Mouse (Mus musculus) kidney, adult 10 weeks (tissue): ENCODE measurements around the gene Bco2. TPM values are rescaled to one million over a fixed set of nuclear protein-coding genes. Genes with fewer than 3 reads are reported as not detected.

Source experiments
- polyA plus RNA-seq: library from polyadenylated mRNA; stranded (reverse); fragments of 350-450 nt; fragmentation: Illumina TruSeq; extraction: RNeasy Lipid Tissue Mini Kit (QIAGEN cat#74804); gene quantifications from one replicate; pipeline ENCODE4 v1.2.3, GENCODE M21; 2014; ENCODE audit warnings: low read depth, low replicate concordance

Gene Bco2
- 13.1 TPM for polyA plus RNA-seq

GRCm38 (mm10) chr9:50555094-50555446 is at the start of gene Bco2:
Gene Bco2, minus strand, starts transcription at chr9:50555181.

GRCm38 (mm10) chr9:50603189-50603997 is 48.4 kb upstream of the Bco2 start, which contains the start of the genes Sdhd and Timm8b:
Gene Sdhd, minus strand, starts transcription at chr9:50603812.
Gene Timm8b, plus strand, starts transcription at chr9:50603910.

GRCm38 (mm10) chr9:50561145-50561917 is 6.3 kb upstream of the Bco2 start, which contains the start of gene Tex12:
Gene Tex12, minus strand, starts transcription at chr9:50561325.

GRCm38 (mm10) chr9:50554241-50555093 is 514 bp downstream of the Bco2 start, which contains the start of gene Il18:
Gene Il18, plus strand, starts transcription at chr9:50554827.

GRCm38 (mm10) chr9:50528293-50528892 is 26.6 kb downstream of the Bco2 start, which contains the start of gene Pts:
Gene Pts, minus strand, starts transcription at chr9:50528724.

GRCm38 (mm10) chr9:50494311-50494710 is 60.7 kb downstream of the Bco2 start, which contains the start of gene Plet1:
Gene Plet1, plus strand, starts transcription at chr9:50494525.

Other genes with a start within 250 kb of the Bco2 start
- 104 TPM for gene Rpl10-ps3, start 210.2 kb downstream of the Bco2 start, polyA plus RNA-seq
- gene Plet1, start 60.7 kb downstream of the Bco2 start, polyA plus RNA-seq, result 42.2 TPM
- gene Pts, start 26.5 kb downstream of the Bco2 start, polyA plus RNA-seq, result 267 TPM
- gene Il18, start 354 bp downstream of the Bco2 start, polyA plus RNA-seq, result 9.1 TPM
- gene Tex12, start 6.1 kb upstream of the Bco2 start, polyA plus RNA-seq, result not detected
- 501 TPM for gene Sdhd, start 48.6 kb upstream of the Bco2 start, polyA plus RNA-seq
- gene Timm8b, start 48.7 kb upstream of the Bco2 start, polyA plus RNA-seq, result 186 TPM
- gene Pih1d2, start 62.1 kb upstream of the Bco2 start, polyA plus RNA-seq, result 11.1 TPM
- gene Nkapd1, start 62.3 kb upstream of the Bco2 start, polyA plus RNA-seq, result 70.3 TPM
- 252 TPM for gene Dlat, start 104.6 kb upstream of the Bco2 start, polyA plus RNA-seq
- 14.0 TPM for gene Dixdc1, start 184.3 kb upstream of the Bco2 start, polyA plus RNA-seq
- gene 2310030G06Rik, start 191.4 kb upstream of the Bco2 start, polyA plus RNA-seq, result 80.6 TPM
- 43.4 TPM for gene Cryab, start 196.1 kb upstream of the Bco2 start, polyA plus RNA-seq
- not detected for gene Hspb2, start 197.2 kb upstream of the Bco2 start, polyA plus RNA-seq
- 8.9 TPM for gene Fdxacb1, start 213.1 kb upstream of the Bco2 start, polyA plus RNA-seq
- gene Alg9, start 219.8 kb upstream of the Bco2 start, polyA plus RNA-seq, result 7.4 TPM
- gene 1110032A03Rik, start 220.3 kb upstream of the Bco2 start, polyA plus RNA-seq, result 164 TPM